ENCODE assay signal across 23 mouse cellular contexts in the genomic region with DNA sequence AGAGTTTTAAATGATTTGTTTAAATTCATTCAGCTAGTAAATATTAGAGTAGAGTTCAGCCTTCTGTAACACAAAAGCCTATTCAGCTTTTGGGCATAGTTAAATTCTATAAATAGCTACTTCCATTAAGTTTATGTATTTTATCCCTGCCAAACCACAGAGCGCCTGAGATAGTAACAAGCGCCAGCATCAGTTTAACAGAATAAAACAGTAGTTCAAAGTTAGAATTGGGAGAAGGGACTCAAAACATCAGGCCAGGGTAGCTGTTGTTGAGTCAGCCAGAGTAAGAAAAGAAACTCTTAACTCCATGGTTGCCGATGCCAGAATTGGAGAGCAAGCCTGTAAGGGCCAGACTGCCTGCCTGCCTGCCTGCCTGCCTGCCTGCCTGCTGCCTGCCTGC. TPM values are rescaled to one million over a fixed set of nuclear protein-coding genes. Genes with fewer than 3 reads are reported as not detected.
DNase-seq lines count a peak whose midpoint lies in the region; ATAC-seq lines count a peak whose summit lies in the region.
"Had no signal": no experiment of that assay in that cellular context is flagged by ENCODE, and none has a peak within 500 bp of the region (broad histone marks: within the 10 kb centered on the region; RNA-seq: fewer than 3 reads in every experiment).

No protein-coding gene starts in this region.

- peaks cover 18% of the 10 kb centered on the region for H3K36me3 ChIP-seq in limb, embryonic 12.5 days
- peaks cover 30% of the 10 kb centered on the region for H3K36me3 ChIP-seq in limb, embryonic 10.5 days
- peaks cover 4% of the 10 kb centered on the region; the same call in 1 of the 2 replicates for H3K36me3 ChIP-seq in limb, embryonic 15.5 days
- no peaks in the 10 kb centered on the region for H3K36me3 ChIP-seq in intestine, embryonic 16.5 days (ENCODE audit: control insufficient read depth, insufficient read depth, low read length)
- H3K36me3 ChIP-seq: intestine, embryonic 15.5 days; stomach, embryonic 15.5 days had no signal

- H3K4me3 ChIP-seq in limb, embryonic 12.5 days (replicated peaks), result no peak overlapping the region
- no peak overlapping the region for H3K4me3 ChIP-seq in limb, embryonic 10.5 days
- H3K4me3 ChIP-seq in limb, embryonic 15.5 days, result no peak overlapping the region
- no peak overlapping the region for H3K4me3 ChIP-seq in intestine, embryonic 16.5 days (ENCODE audit: low read length)
- H3K4me3 ChIP-seq: erythroblast, embryonic 14.5 days; gastrocnemius, adult 2 months; hindbrain, embryonic 15.5 days; intestine, embryonic 15.5 days; kidney, embryonic 15.5 days; midbrain, embryonic 10.5 days; stomach, embryonic 15.5 days had no signal

- H3K9me3 ChIP-seq in limb, embryonic 12.5 days, result no peaks in the 10 kb centered on the region
- no peaks in the 10 kb centered on the region for H3K9me3 ChIP-seq in limb, embryonic 10.5 days (replicated peaks)
- no peaks in the 10 kb centered on the region for H3K9me3 ChIP-seq in limb, embryonic 15.5 days
- no peaks in the 10 kb centered on the region for H3K9me3 ChIP-seq in intestine, embryonic 16.5 days (ENCODE audit: control insufficient read depth, low read length)
- H3K9me3 ChIP-seq: hindbrain, embryonic 15.5 days; intestine, embryonic 15.5 days; kidney, embryonic 15.5 days; midbrain, embryonic 10.5 days; stomach, embryonic 15.5 days had no signal

- no peak for ATAC-seq in limb, embryonic 12.5 days (ENCODE audit: insufficient number of reproducible peaks, insufficient read depth, low FRiP score, low TSS enrichment, low read depth)
- ATAC-seq in limb, embryonic 15.5 days (ENCODE audit: insufficient number of reproducible peaks, low FRiP score, low TSS enrichment, low read depth), result 0 out of 2 replicates have a peak, but pooled peaks have one; percentile 14
- ATAC-seq in intestine, embryonic 16.5 days, result no peak
- ATAC-seq: intestine, embryonic 15.5 days had no signal

- 68% methylated on average over 3 of the region's 3 CpGs for WGBS in limb, embryonic 12.5 days
- 90% methylated on average over 3 of the region's 3 CpGs for WGBS in limb, embryonic 10.5 days
- WGBS in limb, embryonic 15.5 days, result 32% methylated on average over 3 of the region's 3 CpGs
- WGBS in intestine, embryonic 16.5 days, result 67% methylated on average over 3 of the region's 3 CpGs

- DNase-seq in heart, adult 11 months, result peak; percentile 31
- DNase-seq in heart, postnatal 36 days, result no peak
- DNase-seq in limb, embryonic 10.5 days (ENCODE audit: low spot score), result no peak
- DNase-seq in NIH3T3 (ENCODE audit: low read depth), result peak; percentile 86
- DNase-seq: adrenal gland, postnatal 25 days; cerebellum, adult 2 months; cerebellum, postnatal 36 days; gastrocnemius, adult 2 months; lung, adult 18-20 months; right cerebral cortex, postnatal 25 days; thymus, adult 18-20 months; thymus, postnatal 4 days had no signal

- 0 out of 2 replicates have a peak, but pooled peaks cover 3% of the 10 kb centered on the region for H3K4me1 ChIP-seq in limb, embryonic 12.5 days (replicated peaks)
- no peaks in the 10 kb centered on the region for H3K4me1 ChIP-seq in limb, embryonic 10.5 days
- H3K4me1 ChIP-seq in limb, embryonic 15.5 days, result peaks cover 5% of the 10 kb centered on the region; the same call in 1 of the 2 replicates
- no peaks in the 10 kb centered on the region for H3K4me1 ChIP-seq in intestine, embryonic 16.5 days (ENCODE audit: control insufficient read depth, insufficient read depth, low read length)
- H3K4me1 ChIP-seq: hindbrain, embryonic 15.5 days; midbrain, embryonic 10.5 days had no signal

- no peaks in the 10 kb centered on the region for H3K27me3 ChIP-seq in limb, embryonic 12.5 days
- H3K27me3 ChIP-seq in limb, embryonic 10.5 days (ENCODE audit: low read depth, poor library complexity, severe bottlenecking), result no peaks in the 10 kb centered on the region
- H3K27me3 ChIP-seq in limb, embryonic 15.5 days, result no peaks in the 10 kb centered on the region
- H3K27me3 ChIP-seq in intestine, embryonic 16.5 days (replicated peaks; ENCODE audit: control insufficient read depth, insufficient read depth, low read length), result no peaks in the 10 kb centered on the region
- H3K27me3 ChIP-seq: hindbrain, embryonic 15.5 days; intestine, embryonic 15.5 days; kidney, embryonic 15.5 days; stomach, embryonic 15.5 days had no signal

- intact Hi-C loops in heart, postnatal 36 days (cut with DNase I), result no loop called here

- no peak overlapping the region for H3K4me2 ChIP-seq in limb, embryonic 12.5 days
- no peak overlapping the region for H3K4me2 ChIP-seq in limb, embryonic 15.5 days
- H3K4me2 ChIP-seq in intestine, embryonic 16.5 days (ENCODE audit: low read depth, low read length), result no peak overlapping the region
- H3K4me2 ChIP-seq: hindbrain, embryonic 15.5 days; intestine, embryonic 15.5 days; kidney, embryonic 15.5 days; liver, embryonic 11.5 days; stomach, embryonic 15.5 days had no signal

- H3K9ac ChIP-seq in limb, embryonic 12.5 days (replicated peaks), result no peak overlapping the region
- no peak overlapping the region for H3K9ac ChIP-seq in limb, embryonic 15.5 days
- no peak overlapping the region for H3K9ac ChIP-seq in intestine, embryonic 16.5 days (ENCODE audit: low read depth, low read length)
- H3K9ac ChIP-seq: hindbrain, embryonic 15.5 days; intestine, embryonic 15.5 days; kidney, embryonic 15.5 days; stomach, embryonic 15.5 days had no signal

- H3K27ac ChIP-seq in limb, embryonic 12.5 days, result peak overlapping the region; percentile 45; the same call in 1 of the 2 replicates
- no peak overlapping the region for H3K27ac ChIP-seq in limb, embryonic 10.5 days
- H3K27ac ChIP-seq in limb, embryonic 15.5 days, result peak overlapping the region; percentile 50; the same call in 1 of the 2 replicates
- no peak overlapping the region for H3K27ac ChIP-seq in intestine, embryonic 16.5 days (ENCODE audit: low read length)
- H3K27ac ChIP-seq: gastrocnemius, adult 2 months; hindbrain, embryonic 15.5 days; intestine, embryonic 15.5 days; kidney, embryonic 15.5 days; macrophage; midbrain, embryonic 10.5 days; stomach, embryonic 15.5 days had no signal

RNA-seq across cellular contexts. Expression of a gene that starts 28.2 kb away (rescaled TPM):
- 10 to 100 TPM; 37.7 to 38.9 TPM for total RNA-seq in heart, postnatal 36 days (2021)
- polyA plus RNA-seq in limb, embryonic 12.5 days (2016; fragmentation: Nextera tagmentation; extraction: Ambion mirVana), result 51.6 and 56.1 TPM in 2 replicates
- polyA plus RNA-seq in limb, embryonic 10.5 days (2016; fragmentation: Nextera tagmentation; extraction: Ambion mirVana), result 44.0 and 50.4 TPM in 2 replicates
- 33.0 and 38.1 TPM in 2 replicates for polyA plus RNA-seq in limb, embryonic 15.5 days (2015; fragmentation: Nextera tagmentation; extraction: Ambion mirVana)
- 31.3 and 36.7 TPM in 2 replicates for polyA plus RNA-seq in intestine, embryonic 16.5 days (2015; fragmentation: Nextera tagmentation; extraction: Ambion mirVana)

Comparison
In these comparisons a context has a peak if more than half of its experiments do, and no peak if none do; other contexts are left out.
1. DNase-seq: peak in heart, adult 11 months (single experiment) and NIH3T3 (single experiment); none in heart, postnatal 36 days (0 of 2) and limb, embryonic 10.5 days (single experiment).
2. H3K27ac ChIP-seq: peak in limb, embryonic 12.5 days (single experiment) and limb, embryonic 15.5 days (single experiment); none in limb, embryonic 10.5 days (single experiment) and intestine, embryonic 16.5 days (single experiment).